In genomic region chr13:21418865-21419264, GRCm38 (mm10) we compare ENCODE assay signal across 24 mouse cellular contexts. TPM values are rescaled to one million over a fixed set of nuclear protein-coding genes. Genes with fewer than 3 reads are reported as not detected.
DNase-seq lines count a peak whose midpoint lies in the region; ATAC-seq and TF ChIP-seq lines count a peak whose summit lies in the region.
"Had no signal": no experiment of that assay in that cellular context is flagged by ENCODE, and none has a peak within 500 bp of the region (broad histone marks: within the 10 kb centered on the region; RNA-seq: fewer than 3 reads in every experiment).

No protein-coding gene starts in this region.

- H3K9ac ChIP-seq in liver, embryonic 14.5 days (replicated peaks) = peak overlapping the region; percentile 49
- no peak overlapping the region for H3K9ac ChIP-seq in stomach, embryonic 15.5 days
- H3K9ac ChIP-seq in forebrain, embryonic 13.5 days = no peak overlapping the region
- no peak overlapping the region for H3K9ac ChIP-seq in forebrain, embryonic 12.5 days
- H3K9ac ChIP-seq: embryonic facial prominence, embryonic 15.5 days; forebrain, embryonic 15.5 days; hindbrain, embryonic 13.5 days; limb, embryonic 12.5 days; lung, embryonic 15.5 days; neural tube, embryonic 12.5 days had no signal

- no peaks in the 10 kb centered on the region for H3K27me3 ChIP-seq in liver, embryonic 14.5 days (ENCODE audit: control insufficient read depth, insufficient read depth, low read length)
- no peaks in the 10 kb centered on the region for H3K27me3 ChIP-seq in stomach, embryonic 15.5 days (replicated peaks)
- no peaks in the 10 kb centered on the region for H3K27me3 ChIP-seq in forebrain, embryonic 13.5 days
- H3K27me3 ChIP-seq in forebrain, embryonic 12.5 days = no peaks in the 10 kb centered on the region
- H3K27me3 ChIP-seq: CH12.LX; embryonic facial prominence, embryonic 15.5 days; forebrain, embryonic 15.5 days; hindbrain, embryonic 13.5 days; limb, embryonic 12.5 days; lung, embryonic 15.5 days; neural tube, embryonic 12.5 days had no signal

- intact Hi-C loops in heart, postnatal 10 days (cut with DNase I) = no loop called here
- intact Hi-C loops in left cerebral cortex, postnatal 4 days (cut with DNase I) = no loop called here

- peak; percentile 29 for DNase-seq in heart, adult 11 months
- DNase-seq in heart, postnatal 10 days = no peak
- peak; percentile 72 to 81 (median 73) for DNase-seq in liver, embryonic 14.5 days (ENCODE audit: low read depth in 3 of 3, low spot score in 3 of 3)
- no peak for DNase-seq in left cerebral cortex, postnatal 4 days
- DNase-seq: adrenal gland, postnatal 14 days; cerebellum, postnatal 10 days; kidney, postnatal 10 days; right cerebral cortex, postnatal 14 days; thymus, postnatal 4 days had no signal

- no peaks in the 10 kb centered on the region for H3K36me3 ChIP-seq in liver, embryonic 14.5 days (replicated peaks; ENCODE audit: control insufficient read depth, insufficient read depth, low read depth)
- no peaks in the 10 kb centered on the region for H3K36me3 ChIP-seq in stomach, embryonic 15.5 days
- no peaks in the 10 kb centered on the region for H3K36me3 ChIP-seq in forebrain, embryonic 13.5 days (ENCODE audit: poor library complexity, severe bottlenecking)
- H3K36me3 ChIP-seq in forebrain, embryonic 12.5 days (replicated peaks) = no peaks in the 10 kb centered on the region
- H3K36me3 ChIP-seq: embryonic facial prominence, embryonic 15.5 days; forebrain, embryonic 15.5 days; hindbrain, embryonic 13.5 days; limb, embryonic 12.5 days; lung, embryonic 15.5 days; neural tube, embryonic 12.5 days had no signal

- H3K4me3 ChIP-seq in liver, embryonic 14.5 days (ENCODE audit: insufficient read depth in 1 of 2, low read depth in 2 of 2, low read length in 2 of 2) = no peak overlapping the region; a peak in 1 of 4 replicates
- no peak overlapping the region for H3K4me3 ChIP-seq in stomach, embryonic 15.5 days (replicated peaks)
- no peak overlapping the region for H3K4me3 ChIP-seq in forebrain, embryonic 13.5 days
- H3K4me3 ChIP-seq in forebrain, embryonic 12.5 days (replicated peaks) = no peak overlapping the region
- H3K4me3 ChIP-seq: embryonic facial prominence, embryonic 15.5 days; forebrain, embryonic 15.5 days; hindbrain, embryonic 13.5 days; left cerebral cortex, adult 2 months; limb, embryonic 12.5 days; lung, embryonic 15.5 days; neural tube, embryonic 12.5 days had no signal

- H3K4me1 ChIP-seq in liver, embryonic 14.5 days (replicated peaks; ENCODE audit: control insufficient read depth in 2 of 2, insufficient read depth in 2 of 2, low read length in 1 of 2) = peaks cover 63% of the 10 kb centered on the region in 2 experiments
- no peaks in the 10 kb centered on the region for H3K4me1 ChIP-seq in stomach, embryonic 15.5 days
- no peaks in the 10 kb centered on the region for H3K4me1 ChIP-seq in forebrain, embryonic 13.5 days
- no peaks in the 10 kb centered on the region; the same call in 1 of the 2 replicates for H3K4me1 ChIP-seq in forebrain, embryonic 12.5 days
- H3K4me1 ChIP-seq: forebrain, embryonic 15.5 days; hindbrain, embryonic 13.5 days; limb, embryonic 12.5 days; neural tube, embryonic 12.5 days had no signal

- ATAC-seq in erythroid progenitor cell, adult 5-6 weeks (replicated peaks; ENCODE audit: low FRiP score, poor library complexity, severe bottlenecking) = peak; percentile 91
- ATAC-seq in liver, embryonic 14.5 days (ENCODE audit: insufficient read depth) = peak; percentile 91
- ATAC-seq in stomach, embryonic 15.5 days (ENCODE audit: insufficient read depth, low FRiP score, low read depth) = peak; percentile 95
- no peak for ATAC-seq in forebrain, embryonic 13.5 days
- no peak for ATAC-seq in forebrain, embryonic 12.5 days (ENCODE audit: low FRiP score)
- ATAC-seq: forebrain, embryonic 15.5 days had no signal

- H3K9me3 ChIP-seq in liver, embryonic 14.5 days (ENCODE audit: control insufficient read depth, low read length) = no peaks in the 10 kb centered on the region
- H3K9me3 ChIP-seq in stomach, embryonic 15.5 days = no peaks in the 10 kb centered on the region
- no peaks in the 10 kb centered on the region for H3K9me3 ChIP-seq in forebrain, embryonic 13.5 days (replicated peaks)
- no peaks in the 10 kb centered on the region for H3K9me3 ChIP-seq in forebrain, embryonic 12.5 days
- H3K9me3 ChIP-seq: embryonic facial prominence, embryonic 15.5 days; forebrain, embryonic 15.5 days; hindbrain, embryonic 13.5 days; limb, embryonic 12.5 days; lung, embryonic 15.5 days; neural tube, embryonic 12.5 days had no signal

- TF ChIP-seq CTCF in liver, embryonic 14.5 days (IDR thresholded peaks at IDR 0.05; ENCODE audit: low read depth) = peak; percentile 25; the same call in 1 of the 2 replicates

- peak overlapping the region; percentile 83 for H3K27ac ChIP-seq in liver, embryonic 14.5 days
- no peak overlapping the region for H3K27ac ChIP-seq in stomach, embryonic 15.5 days
- no peak overlapping the region for H3K27ac ChIP-seq in forebrain, embryonic 13.5 days
- H3K27ac ChIP-seq in forebrain, embryonic 12.5 days = no peak overlapping the region
- H3K27ac ChIP-seq: embryonic facial prominence, embryonic 15.5 days; forebrain, embryonic 15.5 days; hindbrain, embryonic 13.5 days; left cerebral cortex, adult 2 months; limb, embryonic 12.5 days; lung, embryonic 15.5 days; macrophage; neural tube, embryonic 12.5 days had no signal

- H3K4me2 ChIP-seq in liver, embryonic 14.5 days (ENCODE audit: low read depth) = peak overlapping the region; percentile 52
- H3K4me2 ChIP-seq in stomach, embryonic 15.5 days = no peak overlapping the region
- no peak overlapping the region for H3K4me2 ChIP-seq in forebrain, embryonic 13.5 days
- no peak overlapping the region for H3K4me2 ChIP-seq in forebrain, embryonic 12.5 days
- H3K4me2 ChIP-seq: embryonic facial prominence, embryonic 15.5 days; forebrain, embryonic 15.5 days; hindbrain, embryonic 13.5 days; limb, embryonic 12.5 days; lung, embryonic 15.5 days; neural tube, embryonic 12.5 days had no signal

- peak; percentile 91 for TF ChIP-seq EP300 in liver, embryonic 14.5 days (IDR thresholded peaks at IDR 0.05; ENCODE audit: low read depth)

- WGBS in liver, embryonic 14.5 days (ENCODE audit: insufficient replicate concordance) = 24% methylated on average over 6 of the region's 6 CpGs
- WGBS in stomach, embryonic 15.5 days = 50% methylated on average over 6 of the region's 6 CpGs
- 71% methylated on average over 6 of the region's 6 CpGs for WGBS in forebrain, embryonic 13.5 days
- WGBS in forebrain, embryonic 12.5 days = 66% methylated on average over 6 of the region's 6 CpGs

RNA-seq across cellular contexts. Expression of gene Zkscan3, which starts 16.3 kb away (rescaled TPM):
- total RNA-seq in heart, postnatal 10 days (2021) = 10 to 100 TPM; 38.9 to 39.0 TPM
- total RNA-seq in erythroid progenitor cell, adult 5-6 weeks (2015; ENCODE audit: low replicate concordance) = 33.5 and 39.4 TPM in 2 replicates
- total RNA-seq in erythroid progenitor cell, adult 5-6 weeks (2017; ENCODE audit: low replicate concordance) = 23.8 and 29.0 TPM in 2 replicates
- 18.6 and 24.5 TPM in 2 replicates for polyA plus RNA-seq in liver, embryonic 14.5 days (2012; rRNA removed)
- polyA plus RNA-seq in liver, embryonic 14.5 days (2014; fragmentation: Nextera tagmentation; extraction: Ambion mirVana) = 23.0 and 25.6 TPM in 2 replicates
- polyA plus RNA-seq in stomach, embryonic 15.5 days (2015; fragmentation: Nextera tagmentation; extraction: Ambion mirVana) = 77.7 and 80.7 TPM in 2 replicates
- polyA plus RNA-seq in forebrain, embryonic 13.5 days (2015; fragmentation: Nextera tagmentation; extraction: Ambion mirVana) = 97.9 and 98.4 TPM in 2 replicates
- total RNA-seq in left cerebral cortex, postnatal 4 days (2021) = 10 to 100 TPM; 49.4 to 56.1 TPM
- polyA plus RNA-seq in forebrain, embryonic 12.5 days (2016; fragmentation: Nextera tagmentation; extraction: Ambion mirVana) = 96.5 and 97.3 TPM in 2 replicates

RNA-seq across cellular contexts. Expression of gene Pgbd1, which starts 22.0 kb away (rescaled TPM):
- total RNA-seq in heart, postnatal 10 days (2021) = under 1 TPM; 0.36 to 0.89 TPM
- not detected in 2 replicates for total RNA-seq in erythroid progenitor cell, adult 5-6 weeks (2015; ENCODE audit: low replicate concordance)
- total RNA-seq in erythroid progenitor cell, adult 5-6 weeks (2017; ENCODE audit: low replicate concordance) = not detected in 2 replicates
- polyA plus RNA-seq in liver, embryonic 14.5 days (2012; rRNA removed) = 0.94 and 1.3 TPM in 2 replicates
- 1.2 and 2.0 TPM in 2 replicates for polyA plus RNA-seq in liver, embryonic 14.5 days (2014; fragmentation: Nextera tagmentation; extraction: Ambion mirVana)
- 2.5 and 2.6 TPM in 2 replicates for polyA plus RNA-seq in stomach, embryonic 15.5 days (2015; fragmentation: Nextera tagmentation; extraction: Ambion mirVana)
- 3.7 and 4.4 TPM in 2 replicates for polyA plus RNA-seq in forebrain, embryonic 13.5 days (2015; fragmentation: Nextera tagmentation; extraction: Ambion mirVana)
- 1 to 10 TPM; 1.3 to 2.2 TPM for total RNA-seq in left cerebral cortex, postnatal 4 days (2021)
- 5.6 and 6.2 TPM in 2 replicates for polyA plus RNA-seq in forebrain, embryonic 12.5 days (2016; fragmentation: Nextera tagmentation; extraction: Ambion mirVana)
- polyA plus RNA-seq: macrophage had no signal

RNA-seq across cellular contexts. Expression of gene Zscan26, which starts 34.7 kb away (rescaled TPM):
- total RNA-seq in heart, postnatal 10 days (2021) = 10 to 100 TPM; 20.6 to 22.4 TPM
- 4.7 and 8.0 TPM in 2 replicates for total RNA-seq in erythroid progenitor cell, adult 5-6 weeks (2015; ENCODE audit: low replicate concordance)
- total RNA-seq in erythroid progenitor cell, adult 5-6 weeks (2017; ENCODE audit: low replicate concordance) = 0.98 and 3.2 TPM in 2 replicates
- polyA plus RNA-seq in liver, embryonic 14.5 days (2012; rRNA removed) = 7.0 and 9.5 TPM in 2 replicates
- polyA plus RNA-seq in liver, embryonic 14.5 days (2014; fragmentation: Nextera tagmentation; extraction: Ambion mirVana) = 4.2 and 4.6 TPM in 2 replicates
- polyA plus RNA-seq in stomach, embryonic 15.5 days (2015; fragmentation: Nextera tagmentation; extraction: Ambion mirVana) = 33.0 and 36.3 TPM in 2 replicates
- 21.7 and 25.4 TPM in 2 replicates for polyA plus RNA-seq in forebrain, embryonic 13.5 days (2015; fragmentation: Nextera tagmentation; extraction: Ambion mirVana)
- total RNA-seq in left cerebral cortex, postnatal 4 days (2021) = 10 to 100 TPM; 27.0 to 28.7 TPM
- 20.9 and 21.3 TPM in 2 replicates for polyA plus RNA-seq in forebrain, embryonic 12.5 days (2016; fragmentation: Nextera tagmentation; extraction: Ambion mirVana)

RNA-seq across cellular contexts. Expression of gene Nkapl, which starts 49.4 kb away (rescaled TPM):
- under 1 TPM; 0.57 to 0.77 TPM for total RNA-seq in heart, postnatal 10 days (2021)
- total RNA-seq in erythroid progenitor cell, adult 5-6 weeks (2015; ENCODE audit: low replicate concordance) = not detected in 2 replicates
- total RNA-seq in erythroid progenitor cell, adult 5-6 weeks (2017; ENCODE audit: low replicate concordance) = not detected in 2 replicates
- polyA plus RNA-seq in liver, embryonic 14.5 days (2012; rRNA removed) = 0.19 and 0.25 TPM in 2 replicates
- 0.40 and 0.65 TPM in 2 replicates for polyA plus RNA-seq in liver, embryonic 14.5 days (2014; fragmentation: Nextera tagmentation; extraction: Ambion mirVana)
- polyA plus RNA-seq in stomach, embryonic 15.5 days (2015; fragmentation: Nextera tagmentation; extraction: Ambion mirVana) = 2.4 and 2.6 TPM in 2 replicates
- 2.9 and 3.5 TPM in 2 replicates for polyA plus RNA-seq in forebrain, embryonic 13.5 days (2015; fragmentation: Nextera tagmentation; extraction: Ambion mirVana)
- total RNA-seq in left cerebral cortex, postnatal 4 days (2021) = 1 to 10 TPM in 1 of 2 experiments, under 1 TPM in 1; 0.97 to 1.5 TPM
- polyA plus RNA-seq in forebrain, embryonic 12.5 days (2016; fragmentation: Nextera tagmentation; extraction: Ambion mirVana) = 3.1 and 3.3 TPM in 2 replicates
- total RNA-seq: granulocyte monocyte progenitor cell, adult 5-6 weeks had no signal
- polyA plus RNA-seq: spleen, adult 2 months had no signal

RNA-seq across cellular contexts. Expression of gene Zscan12, which starts 56.2 kb away (rescaled TPM):
- total RNA-seq in heart, postnatal 10 days (2021) = 1 to 10 TPM; 6.3 to 7.1 TPM
- total RNA-seq in erythroid progenitor cell, adult 5-6 weeks (2015; ENCODE audit: low replicate concordance) = 2.9 TPM in 1 of 2 replicates, not detected in the other
- total RNA-seq in erythroid progenitor cell, adult 5-6 weeks (2017; ENCODE audit: low replicate concordance) = 0.98 and 3.3 TPM in 2 replicates
- polyA plus RNA-seq in liver, embryonic 14.5 days (2012; rRNA removed) = 1.2 and 2.5 TPM in 2 replicates
- 2.9 and 4.0 TPM in 2 replicates for polyA plus RNA-seq in liver, embryonic 14.5 days (2014; fragmentation: Nextera tagmentation; extraction: Ambion mirVana)
- polyA plus RNA-seq in stomach, embryonic 15.5 days (2015; fragmentation: Nextera tagmentation; extraction: Ambion mirVana) = 9.9 and 10.0 TPM in 2 replicates
- 16.4 and 18.1 TPM in 2 replicates for polyA plus RNA-seq in forebrain, embryonic 13.5 days (2015; fragmentation: Nextera tagmentation; extraction: Ambion mirVana)
- total RNA-seq in left cerebral cortex, postnatal 4 days (2021) = 10 to 100 TPM; 11.0 to 11.3 TPM
- 20.1 and 20.2 TPM in 2 replicates for polyA plus RNA-seq in forebrain, embryonic 12.5 days (2016; fragmentation: Nextera tagmentation; extraction: Ambion mirVana)

Comparison
In these comparisons a context has a peak if more than half of its experiments do, and no peak if none do; other contexts are left out.
1. DNase-seq: peak in heart, adult 11 months (single experiment) and liver, embryonic 14.5 days (3 of 3); none in heart, postnatal 10 days (0 of 2) and left cerebral cortex, postnatal 4 days (single experiment).
2. ATAC-seq: peak in erythroid progenitor cell, adult 5-6 weeks (single experiment), liver, embryonic 14.5 days (single experiment) and stomach, embryonic 15.5 days (single experiment); none in forebrain, embryonic 13.5 days (single experiment) and forebrain, embryonic 12.5 days (single experiment).